Mouse (Mus musculus): ENCODE results near the gene Srgap3. TPM values are rescaled to one million over a fixed set of nuclear protein-coding genes. Genes with fewer than 3 reads are reported as not detected.

Srgap3 gene
- polyA plus RNA-seq, 1 experiment from 2014 or later, result 31.4 TPM

GRCm38 (mm10) chr6:112733942-112734341 lies 213.1 kb downstream of the Srgap3 start:
- Histone ChIP-seq H3K9ac (ENCODE audit: low read length) (no peak overlapping the region), H3K4me2 (ENCODE audit: low read length) (no peak overlapping the region), H3K9me3 (replicated peaks; ENCODE audit: control insufficient read depth, low read length) (no peaks in the 10 kb centered on the region), H3K36me3 (ENCODE audit: control insufficient read depth, insufficient read depth, low read length) (peaks cover 88% of the 10 kb centered on the region), H3K4me3 (ENCODE audit: low read depth, low read length) (no peak overlapping the region), H3K4me1 (ENCODE audit: control insufficient read depth, insufficient read depth, low read length) (peaks cover 4% of the 10 kb centered on the region; the same call in 1 of the 2 replicates), H3K27me3 (replicated peaks; ENCODE audit: control insufficient read depth, insufficient read depth, low read length) (no peaks in the 10 kb centered on the region), H3K27ac (ENCODE audit: low read depth, low read length) (peak overlapping the region; percentile 49)
- whole genome bisulfite sequencing, result 70% methylated on average over 5 of the region's 5 CpGs
- DNase-seq (ENCODE audit: low spot score) (peak; percentile 51), ATAC-seq (no peak; the same call in 1 of the 2 replicates)

- H3K27ac ChIP-seq (ENCODE audit: low read depth, low read length), result no peak overlapping the region
These were observed 214.6 kb downstream of the Srgap3 start for GRCm38 (mm10) chr6:112732434-112732833.

GRCm38 (mm10) chr6:112731386-112731785 lies 215.7 kb downstream of the Srgap3 start:
- H3K36me3 ChIP-seq (ENCODE audit: control insufficient read depth, insufficient read depth, low read length), result peaks cover 85% of the 10 kb centered on the region
- H3K4me3 ChIP-seq (ENCODE audit: low read depth, low read length), result no peak overlapping the region
- WGBS, result 98% methylated on average over 10 of the region's 10 CpGs
- no peaks in the 10 kb centered on the region for H3K9me3 ChIP-seq (replicated peaks; ENCODE audit: control insufficient read depth, low read length)
- peaks cover 8% of the 10 kb centered on the region for H3K4me1 ChIP-seq (ENCODE audit: control insufficient read depth, insufficient read depth, low read length)
- no peak overlapping the region for H3K27ac ChIP-seq (ENCODE audit: low read depth, low read length)
- H3K27me3 ChIP-seq (replicated peaks; ENCODE audit: control insufficient read depth, insufficient read depth, low read length), result no peaks in the 10 kb centered on the region
- no peak for DNase-seq (ENCODE audit: low spot score)
- no peak overlapping the region for H3K9ac ChIP-seq (ENCODE audit: low read length)
- no peak overlapping the region for H3K4me2 ChIP-seq (ENCODE audit: low read length)
- ATAC-seq, result no peak

More at GRCm38 (mm10) chr6:112732434-112732833, 214.6 kb downstream of the Srgap3 start:
- WGBS, result 99% methylated on average over 3 of the region's 3 CpGs
- H3K4me1 ChIP-seq (ENCODE audit: control insufficient read depth, insufficient read depth, low read length), result peaks cover 8% of the 10 kb centered on the region
- DNase-seq (ENCODE audit: low spot score), result no peak
- H3K4me2 ChIP-seq (ENCODE audit: low read length), result no peak overlapping the region
- ATAC-seq, result no peak
- H3K36me3 ChIP-seq (ENCODE audit: control insufficient read depth, insufficient read depth, low read length), result peaks cover 85% of the 10 kb centered on the region
- no peaks in the 10 kb centered on the region for H3K27me3 ChIP-seq (replicated peaks; ENCODE audit: control insufficient read depth, insufficient read depth, low read length)
- no peak overlapping the region for H3K9ac ChIP-seq (ENCODE audit: low read length)
- no peak overlapping the region for H3K4me3 ChIP-seq (ENCODE audit: low read depth, low read length)
- H3K9me3 ChIP-seq (replicated peaks; ENCODE audit: control insufficient read depth, low read length), result no peaks in the 10 kb centered on the region

- ATAC-seq (peak; percentile 90), DNase-seq (ENCODE audit: low spot score) (peak; percentile 89)
- H3K9ac ChIP-seq (ENCODE audit: low read length), result no peak overlapping the region
- WGBS, result 0% methylated on average over 17 of the region's 17 CpGs
- peak overlapping the region; percentile 33 for H3K4me2 ChIP-seq (ENCODE audit: low read length)
- H3K4me3 ChIP-seq (ENCODE audit: low read depth, low read length), result no peak overlapping the region
- H3K4me1 ChIP-seq (ENCODE audit: control insufficient read depth, insufficient read depth, low read length), result peaks cover 8% of the 10 kb centered on the region
- no peaks in the 10 kb centered on the region for H3K9me3 ChIP-seq (replicated peaks; ENCODE audit: control insufficient read depth, low read length)
- no peaks in the 10 kb centered on the region for H3K27me3 ChIP-seq (replicated peaks; ENCODE audit: control insufficient read depth, insufficient read depth, low read length)
- peaks cover 80% of the 10 kb centered on the region for H3K36me3 ChIP-seq (ENCODE audit: control insufficient read depth, insufficient read depth, low read length)
- peak overlapping the region; percentile 66 for H3K27ac ChIP-seq (ENCODE audit: low read depth, low read length)
These were observed 218.2 kb downstream of the Srgap3 start for GRCm38 (mm10) chr6:112728760-112729422.

GRCm38 (mm10) chr6:112725468-112725867 lies 221.6 kb downstream of the Srgap3 start:
- H3K4me2 ChIP-seq (ENCODE audit: low read length), result no peak overlapping the region
- H3K9me3 ChIP-seq (replicated peaks; ENCODE audit: control insufficient read depth, low read length), result no peaks in the 10 kb centered on the region
- 90% methylated on average over 4 of the region's 4 CpGs for WGBS
- no peak overlapping the region for H3K27ac ChIP-seq (ENCODE audit: low read depth, low read length)
- H3K36me3 ChIP-seq (ENCODE audit: control insufficient read depth, insufficient read depth, low read length), result peaks cover 73% of the 10 kb centered on the region
- ATAC-seq (no peak), DNase-seq (ENCODE audit: low spot score) (no peak)
- H3K9ac ChIP-seq (ENCODE audit: low read length), result no peak overlapping the region
- peaks cover 8% of the 10 kb centered on the region for H3K4me1 ChIP-seq (ENCODE audit: control insufficient read depth, insufficient read depth, low read length)
- H3K27me3 ChIP-seq (replicated peaks; ENCODE audit: control insufficient read depth, insufficient read depth, low read length), result no peaks in the 10 kb centered on the region
- H3K4me3 ChIP-seq (ENCODE audit: low read depth, low read length), result no peak overlapping the region

GRCm38 (mm10) chr6:112720409-112721080 lies 226.5 kb downstream of the Srgap3 start:
- Histone ChIP-seq H3K4me2 (ENCODE audit: low read length) (no peak overlapping the region), H3K27ac (ENCODE audit: low read depth, low read length) (no peak overlapping the region), H3K36me3 (ENCODE audit: control insufficient read depth, insufficient read depth, low read length) (peaks cover 42% of the 10 kb centered on the region), H3K27me3 (replicated peaks; ENCODE audit: control insufficient read depth, insufficient read depth, low read length) (no peaks in the 10 kb centered on the region), H3K9me3 (replicated peaks; ENCODE audit: control insufficient read depth, low read length) (no peaks in the 10 kb centered on the region), H3K9ac (ENCODE audit: low read length) (no peak overlapping the region), H3K4me1 (ENCODE audit: control insufficient read depth, insufficient read depth, low read length) (no peaks in the 10 kb centered on the region), H3K4me3 (ENCODE audit: low read depth, low read length) (no peak overlapping the region)
- WGBS, result 98% methylated on average over 5 of the region's 5 CpGs
- no peak for DNase-seq (ENCODE audit: low spot score)
- no peak for ATAC-seq

GRCm38 (mm10) chr6:112719983-112720382 lies 227.1 kb downstream of the Srgap3 start:
- H3K27me3 ChIP-seq (replicated peaks; ENCODE audit: control insufficient read depth, insufficient read depth, low read length), result no peaks in the 10 kb centered on the region
- no peak overlapping the region for H3K4me2 ChIP-seq (ENCODE audit: low read length)
- 97% methylated on average over 1 of the region's 1 CpGs for WGBS
- no peak overlapping the region for H3K27ac ChIP-seq (ENCODE audit: low read depth, low read length)
- no peaks in the 10 kb centered on the region for H3K4me1 ChIP-seq (ENCODE audit: control insufficient read depth, insufficient read depth, low read length)
- H3K9ac ChIP-seq (ENCODE audit: low read length), result no peak overlapping the region
- H3K36me3 ChIP-seq (ENCODE audit: control insufficient read depth, insufficient read depth, low read length), result peaks cover 37% of the 10 kb centered on the region
- no peak for DNase-seq (ENCODE audit: low spot score)
- no peak for ATAC-seq
- no peak overlapping the region for H3K4me3 ChIP-seq (ENCODE audit: low read depth, low read length)
- H3K9me3 ChIP-seq (replicated peaks; ENCODE audit: control insufficient read depth, low read length), result no peaks in the 10 kb centered on the region

- 59% methylated on average over 5 of the region's 5 CpGs for WGBS
These were observed 229.9 kb downstream of the Srgap3 start for GRCm38 (mm10) chr6:112717168-112717567.

GRCm38 (mm10) chr6:112713951-112714350 lies 233.1 kb downstream of the Srgap3 start:
- WGBS, result 90% methylated on average over 3 of the region's 3 CpGs
- no peak overlapping the region for H3K4me2 ChIP-seq (ENCODE audit: low read length)
- no peaks in the 10 kb centered on the region for H3K27me3 ChIP-seq (replicated peaks; ENCODE audit: control insufficient read depth, insufficient read depth, low read length)
- no peaks in the 10 kb centered on the region for H3K4me1 ChIP-seq (ENCODE audit: control insufficient read depth, insufficient read depth, low read length)
- ATAC-seq (no peak), DNase-seq (ENCODE audit: low spot score) (no peak)
- no peak overlapping the region for H3K4me3 ChIP-seq (ENCODE audit: low read depth, low read length)
- no peak overlapping the region for H3K27ac ChIP-seq (ENCODE audit: low read depth, low read length)
- H3K36me3 ChIP-seq (ENCODE audit: control insufficient read depth, insufficient read depth, low read length), result peaks cover 6% of the 10 kb centered on the region; the same call in 1 of the 2 replicates
- no peaks in the 10 kb centered on the region for H3K9me3 ChIP-seq (replicated peaks; ENCODE audit: control insufficient read depth, low read length)
- no peak overlapping the region for H3K9ac ChIP-seq (ENCODE audit: low read length)

More at GRCm38 (mm10) chr6:112717168-112717567, 229.9 kb downstream of the Srgap3 start:
- Histone ChIP-seq H3K36me3 (ENCODE audit: control insufficient read depth, insufficient read depth, low read length) (peaks cover 20% of the 10 kb centered on the region), H3K9ac (ENCODE audit: low read length) (no peak overlapping the region), H3K27ac (ENCODE audit: low read depth, low read length) (no peak overlapping the region), H3K27me3 (replicated peaks; ENCODE audit: control insufficient read depth, insufficient read depth, low read length) (no peaks in the 10 kb centered on the region), H3K4me2 (ENCODE audit: low read length) (no peak overlapping the region), H3K9me3 (replicated peaks; ENCODE audit: control insufficient read depth, low read length) (no peaks in the 10 kb centered on the region), H3K4me1 (ENCODE audit: control insufficient read depth, insufficient read depth, low read length) (no peaks in the 10 kb centered on the region), H3K4me3 (ENCODE audit: low read depth, low read length) (no peak overlapping the region)
- ATAC-seq (peak; percentile 65), DNase-seq (ENCODE audit: low spot score) (peak; percentile 62)

Data from forebrain, embryonic 14.5 days (tissue).